Mouse (Mus musculus) kidney, postnatal 10 days (tissue): ENCODE data around the gene Krtap16-3.
A peak's percentile ranks its signal among the peaks of the same experiment; 100 is the strongest.

Source experiments
- DNase-seq: peaks from one replicate; pipeline ENCODE4 v3.0.0; 2021; ENCODE audit warnings: mixed read lengths

Krtap16-3 gene

DNA sequence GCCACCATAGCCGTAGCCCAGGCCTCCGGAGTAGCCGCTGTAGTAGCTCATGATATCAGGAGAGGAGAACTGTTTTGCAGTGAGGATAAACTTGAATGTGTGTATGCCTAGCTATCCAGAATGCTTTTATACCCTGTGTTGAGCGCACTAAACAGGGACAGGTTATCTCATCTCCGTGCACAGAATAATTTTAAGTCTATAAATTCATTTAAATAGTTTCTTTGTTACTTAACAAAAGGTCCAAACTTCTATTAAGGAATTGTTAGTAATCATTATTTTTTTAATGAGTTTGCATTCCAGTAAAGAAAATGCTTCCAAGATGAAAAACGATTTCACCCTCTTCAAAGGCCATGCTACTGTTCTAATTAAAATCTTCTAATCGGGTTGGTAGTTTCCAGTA is at the start of gene Krtap16-3:
Gene Krtap16-3, minus strand, starts transcription at position 101 of the 400 bp plus-strand sequence.
- no peak for DNase-seq

DNA sequence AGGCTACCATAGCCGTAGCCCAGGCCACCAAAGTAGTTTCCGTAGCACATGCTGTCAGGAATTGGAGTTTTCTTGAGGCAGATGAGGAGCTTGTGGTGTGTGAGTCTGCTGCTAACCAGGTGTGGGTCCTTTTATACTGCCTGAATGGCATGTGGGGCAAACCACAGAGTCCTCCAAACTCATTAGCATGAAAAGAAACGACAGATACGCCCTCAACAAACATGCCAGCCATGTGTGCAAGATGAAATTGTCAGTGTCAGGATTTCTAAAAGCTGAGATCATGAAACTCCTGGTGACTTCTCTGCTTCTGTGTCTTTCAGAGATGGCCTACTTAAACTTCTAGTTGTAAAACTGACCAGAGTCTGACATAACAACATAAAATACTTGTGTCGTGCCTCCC is 48.0 kb upstream of the Krtap16-3 start, which contains the start of gene Krtap22-2:
Gene Krtap22-2, minus strand, starts transcription at position 101 of the 400 bp plus-strand sequence.
- DNase-seq, result no peak

DNA sequence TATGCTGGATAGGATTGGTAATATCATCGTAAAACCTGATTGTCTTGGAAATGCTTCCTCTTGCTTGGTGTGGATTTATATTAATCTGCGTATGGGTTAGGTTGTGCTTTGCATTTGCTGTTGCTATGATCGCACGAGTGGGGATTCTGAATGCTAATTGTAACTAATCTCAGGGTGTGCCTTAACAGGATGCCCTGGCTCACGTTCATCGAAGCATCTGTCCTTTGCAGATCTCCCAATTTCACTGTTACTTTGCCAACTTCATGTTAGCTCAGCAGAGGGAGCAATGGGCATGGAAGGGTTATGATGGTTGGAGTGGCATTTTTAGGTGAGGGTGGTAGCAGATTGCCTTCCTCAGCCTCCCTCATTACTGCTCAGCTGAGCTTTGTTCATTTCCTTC is 21.6 kb downstream of the Krtap16-3 start:
- DNase-seq, result no peak

DNA sequence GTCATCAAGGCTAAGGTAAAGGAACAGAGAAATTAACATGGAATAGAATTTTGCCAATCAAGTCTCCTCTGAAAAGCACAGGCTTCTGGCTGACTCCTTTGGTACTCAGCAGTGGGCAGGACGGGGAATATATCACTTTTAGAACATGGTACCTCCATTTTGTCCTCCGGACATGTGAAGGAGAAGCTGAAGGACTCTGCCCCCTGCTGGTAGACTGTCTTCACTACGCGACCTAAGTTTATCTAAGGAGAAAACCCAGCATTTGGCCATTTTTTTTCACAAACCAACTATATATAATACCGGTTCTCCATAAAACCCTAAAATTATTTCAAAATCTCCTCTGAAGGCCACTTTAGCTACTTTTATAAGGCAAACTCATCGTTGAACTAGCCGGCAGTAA is 24.4 kb downstream of the Krtap16-3 start:
- peak; percentile 24 for DNase-seq

DNA sequence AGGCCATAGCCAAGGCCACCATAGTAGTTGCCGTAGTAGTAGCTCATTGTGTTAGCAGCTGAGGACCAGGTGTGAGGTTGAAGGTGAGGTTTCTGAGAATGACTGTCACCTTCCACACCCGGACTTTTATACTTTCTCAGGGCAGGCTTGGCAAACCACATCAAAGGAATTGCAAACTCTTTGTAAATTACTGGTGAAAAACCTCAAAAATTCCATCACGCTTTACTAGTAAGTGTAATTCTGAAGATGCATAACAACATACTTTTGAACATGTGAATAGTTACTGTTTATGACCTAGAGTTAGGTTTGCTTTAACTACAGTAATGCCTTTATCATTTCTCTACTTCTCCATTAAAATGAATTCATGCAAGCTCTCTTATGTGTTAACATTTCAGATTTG is 30.5 kb downstream of the Krtap16-3 start, which contains the start of gene Krtap19-9b:
Gene Krtap19-9b, minus strand, starts transcription at position 101 of the 400 bp plus-strand sequence.
- DNase-seq, result no peak
